Mouse (Mus musculus): ENCODE measurements at regions not wholly inside any gene's neighbourhood (a gene's known extent, or its start where the extent isn't known, plus 50 kb on each side); places are given as distances from the start of the nearest gene placed in this dataset.

DNA sequence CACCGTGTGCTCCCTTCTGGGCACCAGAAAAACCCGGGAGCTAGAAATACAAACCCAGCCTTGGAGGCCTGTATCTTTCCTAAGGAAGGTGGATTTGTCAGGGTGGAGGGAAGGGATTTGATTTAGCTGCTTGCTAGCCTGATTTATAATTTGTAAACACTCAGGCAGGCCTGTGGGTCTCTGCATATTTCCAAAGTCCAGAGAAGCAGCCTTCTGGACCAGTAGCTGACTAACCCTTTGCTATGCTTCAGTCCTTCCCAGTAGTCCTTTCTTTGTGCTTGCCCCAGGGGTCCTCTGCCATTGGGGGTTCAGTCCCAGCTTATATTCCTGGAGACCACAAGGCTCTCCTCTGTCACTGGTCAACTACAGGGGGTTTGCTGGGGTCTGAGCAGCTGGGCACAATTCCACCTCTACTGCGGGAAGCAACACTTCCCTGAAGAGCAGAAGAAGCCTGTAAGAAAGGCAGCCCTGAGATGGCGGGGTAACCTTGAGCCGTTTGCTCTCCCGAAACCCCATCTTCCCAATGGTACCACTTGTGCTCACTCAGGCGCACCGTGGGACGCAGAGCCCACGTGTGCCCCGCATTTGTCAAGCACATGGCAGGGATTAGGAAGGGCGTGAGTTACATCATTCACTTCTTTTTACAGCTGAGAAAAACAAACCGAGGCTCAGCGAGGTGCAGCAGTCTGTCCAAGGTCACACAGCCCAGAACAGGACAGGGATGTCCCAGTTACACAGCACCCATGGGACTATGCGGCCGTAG, 85.7 kb downstream of the 1700001O22Rik start:
- no peak for DNase-seq

DNA sequence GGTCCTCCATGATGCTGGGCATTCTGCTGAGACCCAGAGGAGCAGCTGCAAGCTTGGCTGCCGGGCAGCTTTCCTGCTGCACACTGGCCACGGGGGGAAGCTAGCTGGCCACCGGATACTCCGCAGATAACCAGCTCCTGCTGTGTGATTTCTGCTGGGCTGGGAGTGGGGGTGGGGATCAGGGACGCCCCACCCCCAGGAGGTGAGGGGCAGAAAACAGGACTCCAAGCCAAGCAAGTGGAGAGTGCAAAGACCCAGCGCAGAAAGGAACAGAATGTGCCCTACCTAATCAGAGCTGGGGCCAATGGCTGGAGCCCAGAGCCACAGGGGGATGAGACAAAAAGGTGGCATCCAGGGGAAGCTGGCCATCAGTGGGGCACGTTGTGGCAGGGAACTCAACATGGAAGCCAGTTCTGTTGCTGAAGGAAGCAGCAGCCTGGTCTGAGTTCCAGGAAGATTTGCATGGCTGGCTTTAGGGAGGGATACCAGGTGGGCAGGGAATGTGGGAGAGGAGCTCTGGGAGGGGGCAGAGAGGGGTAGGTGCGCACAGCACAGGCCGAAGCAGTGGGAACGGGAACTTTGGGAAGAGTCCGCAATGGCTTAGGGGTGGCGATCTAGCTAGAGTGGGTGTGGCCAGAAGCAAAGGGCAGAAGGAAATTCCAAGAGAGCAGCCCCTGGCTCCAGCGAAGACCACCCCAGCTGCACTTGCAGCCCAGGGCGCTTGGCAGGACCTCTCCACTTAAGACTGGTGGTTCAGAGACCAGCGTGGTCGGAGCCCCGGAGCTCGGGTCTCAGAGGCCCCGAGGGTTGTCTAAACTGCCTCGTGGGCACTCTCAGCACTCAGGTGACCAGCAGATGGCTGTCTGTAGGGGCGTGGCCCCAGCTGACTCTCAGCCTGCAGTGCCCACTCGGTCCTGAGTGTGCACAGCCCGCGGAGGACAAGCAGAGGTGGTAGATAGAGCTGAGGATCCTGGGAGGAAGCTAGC, 86.6 kb downstream of the 1700001O22Rik start:
- no peak for DNase-seq

DNA sequence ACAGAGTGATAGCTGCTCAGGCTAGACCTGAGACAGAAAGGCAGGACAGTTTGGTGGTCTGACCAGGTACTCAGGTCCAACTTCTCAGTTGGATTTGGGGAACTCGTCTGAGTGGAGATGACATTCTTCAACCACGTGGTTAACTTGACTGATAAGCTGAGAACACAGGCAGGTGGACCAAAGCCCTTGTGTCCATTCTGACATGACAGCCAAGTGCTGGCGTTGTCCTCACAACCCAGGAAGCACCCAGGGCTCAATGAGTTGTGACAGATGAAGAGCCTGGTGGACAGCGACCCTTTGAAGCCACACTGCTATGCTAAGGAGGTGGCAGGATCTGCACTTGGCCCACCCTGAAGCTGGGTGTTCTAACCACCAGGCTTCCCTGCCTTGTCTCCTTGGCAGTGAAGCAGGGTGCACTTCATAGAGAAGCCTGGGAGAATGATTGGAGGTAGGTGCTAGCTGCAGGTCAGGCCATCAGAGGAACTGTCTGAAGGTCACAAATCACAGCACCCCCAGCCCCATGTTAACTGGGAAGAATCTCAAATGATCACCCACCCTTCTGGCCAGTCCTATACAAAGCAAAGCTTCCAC, 87.6 kb downstream of the 1700001O22Rik start:
- DNase-seq = no peak

DNA sequence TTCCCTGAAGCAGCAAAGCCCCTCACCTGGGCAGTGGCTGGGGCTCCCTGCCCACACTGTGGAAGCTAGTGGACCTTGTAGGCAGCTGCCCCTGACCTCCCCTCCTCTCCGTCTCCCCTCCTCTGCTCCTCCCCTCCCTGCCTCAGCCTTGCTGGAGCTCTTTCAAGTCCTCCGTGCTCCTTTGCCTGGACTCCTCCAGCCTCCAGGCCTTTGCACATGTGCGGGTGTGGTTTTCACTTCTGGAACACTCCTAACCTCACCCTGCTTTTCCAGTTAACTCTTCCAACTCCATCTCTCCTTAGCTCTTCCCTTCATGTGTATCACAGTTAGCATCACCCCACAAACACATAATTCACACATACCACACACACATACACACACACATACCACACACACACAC, 89.9 kb downstream of the 1700001O22Rik start:
- DNase-seq = no peak

DNA sequence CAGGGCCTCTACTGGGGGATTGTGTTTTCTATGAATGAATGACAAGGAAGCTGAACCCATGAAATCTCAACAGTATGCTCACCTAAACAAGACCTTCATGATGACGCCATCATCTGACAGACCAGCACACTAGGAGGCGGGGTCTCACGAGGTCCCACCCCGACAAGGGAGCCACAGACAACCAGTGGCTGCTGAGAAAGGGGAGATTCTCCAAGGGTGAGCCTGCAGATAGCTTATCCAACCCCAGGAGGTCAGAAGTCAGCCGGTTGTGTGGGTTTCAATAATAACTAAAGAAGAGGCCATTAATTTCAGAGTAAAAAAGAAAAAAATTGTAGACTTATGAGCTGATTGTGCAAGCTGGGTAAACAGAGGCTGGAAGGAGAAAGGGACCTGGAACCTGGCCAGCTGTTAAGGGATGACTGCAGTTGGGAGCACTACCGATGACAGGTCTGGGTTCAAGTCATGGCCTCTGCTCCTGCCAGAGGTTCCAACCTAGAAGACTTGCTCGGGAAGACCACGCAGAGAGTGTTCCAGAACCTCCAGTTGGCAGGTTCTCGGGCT, 90.5 kb downstream of the 1700001O22Rik start:
- DNase-seq = no peak

DNA sequence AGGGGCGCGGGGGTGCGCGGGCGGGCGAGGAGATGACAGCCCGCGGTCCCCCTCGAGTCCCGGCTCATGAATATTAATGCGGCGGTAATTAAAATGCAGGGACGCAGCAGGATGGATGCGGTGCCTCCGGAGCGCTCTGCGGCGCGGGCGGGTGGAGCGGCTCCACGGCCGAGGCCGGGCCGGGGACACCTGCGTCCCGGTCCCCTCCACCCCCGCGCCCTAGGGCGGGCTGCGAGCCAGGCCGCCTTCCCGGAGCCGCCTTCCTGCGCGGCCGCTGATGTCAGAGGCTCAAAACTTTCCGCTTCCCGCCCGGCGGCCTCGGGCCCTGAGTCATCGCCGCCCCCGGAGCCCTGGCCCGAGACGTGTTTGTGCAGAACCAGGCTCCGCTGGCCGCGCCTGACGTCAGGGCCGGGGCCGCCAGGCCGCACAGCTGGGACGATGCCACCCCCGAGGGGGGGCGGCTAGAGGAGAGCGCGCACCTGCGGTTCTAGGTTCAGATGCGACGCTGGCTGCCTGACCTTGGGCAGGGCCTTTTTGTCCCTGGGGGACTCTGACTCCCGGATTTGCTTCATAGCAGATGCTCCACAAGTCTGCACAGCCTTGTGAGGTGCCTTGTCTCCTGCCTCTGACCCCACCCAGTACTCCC, 91.5 kb downstream of the 1700001O22Rik start:
- DNase-seq = peak; percentile 74

DNA sequence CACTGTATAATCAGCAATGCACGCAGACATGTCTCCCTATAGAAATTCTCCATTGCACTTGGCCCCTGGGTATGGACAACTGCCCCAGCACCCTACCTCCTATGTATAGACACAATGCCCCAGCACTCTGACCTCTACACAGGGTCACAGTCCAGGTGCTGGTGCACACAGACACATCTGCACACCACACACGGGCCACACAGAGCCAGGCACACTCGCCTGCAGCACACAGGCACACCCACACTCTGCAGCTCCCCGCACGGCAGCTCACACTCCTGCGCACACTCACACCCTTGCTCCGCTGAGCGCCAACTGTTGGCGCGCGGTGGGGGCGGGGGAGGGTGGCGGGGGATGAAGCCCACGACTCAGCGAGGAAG, 92.0 kb downstream of the 1700001O22Rik start:
- DNase-seq = no peak

DNA sequence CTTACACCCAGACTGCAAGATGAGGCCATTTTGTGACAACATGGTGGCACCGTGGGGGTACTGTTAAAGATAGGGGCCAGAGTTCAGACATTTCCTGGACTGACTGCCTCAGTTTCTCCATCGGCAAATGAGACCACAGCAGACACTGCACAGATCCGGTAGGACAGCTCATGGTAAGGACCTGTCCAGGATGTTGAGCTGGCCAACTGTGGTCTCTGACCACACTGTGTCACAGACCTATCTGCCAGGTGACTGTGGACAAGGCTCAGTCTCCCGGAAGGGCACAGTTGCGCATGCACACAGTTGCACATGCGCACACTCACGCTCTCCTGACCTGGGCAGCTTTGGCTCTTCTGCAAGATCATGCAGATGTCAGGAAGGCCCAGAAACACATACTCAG, 92.6 kb downstream of the 1700001O22Rik start:
- DNase-seq = no peak

DNA sequence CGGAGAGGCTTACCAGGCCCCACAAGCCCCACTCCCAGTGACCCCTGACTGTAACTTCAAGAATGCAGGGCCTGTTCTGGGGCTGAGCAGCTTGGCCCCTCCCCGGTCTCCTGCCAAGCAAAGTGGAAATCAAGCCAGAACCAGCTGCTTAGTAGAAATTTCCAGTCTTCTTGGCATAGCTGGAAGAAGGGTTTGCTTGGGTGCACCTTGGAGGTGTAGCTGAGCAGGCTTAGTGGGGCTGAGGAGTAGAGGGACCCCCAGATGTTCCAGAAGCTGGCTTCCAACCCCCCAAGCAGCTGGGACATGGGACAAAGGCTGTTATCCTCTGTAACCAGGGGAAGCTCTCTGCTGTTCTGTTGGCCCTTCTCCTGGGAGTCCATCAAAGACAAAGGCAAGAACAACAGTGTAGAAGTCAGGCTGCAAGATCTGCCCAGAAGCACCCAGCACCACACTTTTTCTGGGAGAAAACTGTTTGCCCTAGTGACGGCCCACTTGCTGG, 94.0 kb downstream of the 1700001O22Rik start:
- no peak for DNase-seq

DNA sequence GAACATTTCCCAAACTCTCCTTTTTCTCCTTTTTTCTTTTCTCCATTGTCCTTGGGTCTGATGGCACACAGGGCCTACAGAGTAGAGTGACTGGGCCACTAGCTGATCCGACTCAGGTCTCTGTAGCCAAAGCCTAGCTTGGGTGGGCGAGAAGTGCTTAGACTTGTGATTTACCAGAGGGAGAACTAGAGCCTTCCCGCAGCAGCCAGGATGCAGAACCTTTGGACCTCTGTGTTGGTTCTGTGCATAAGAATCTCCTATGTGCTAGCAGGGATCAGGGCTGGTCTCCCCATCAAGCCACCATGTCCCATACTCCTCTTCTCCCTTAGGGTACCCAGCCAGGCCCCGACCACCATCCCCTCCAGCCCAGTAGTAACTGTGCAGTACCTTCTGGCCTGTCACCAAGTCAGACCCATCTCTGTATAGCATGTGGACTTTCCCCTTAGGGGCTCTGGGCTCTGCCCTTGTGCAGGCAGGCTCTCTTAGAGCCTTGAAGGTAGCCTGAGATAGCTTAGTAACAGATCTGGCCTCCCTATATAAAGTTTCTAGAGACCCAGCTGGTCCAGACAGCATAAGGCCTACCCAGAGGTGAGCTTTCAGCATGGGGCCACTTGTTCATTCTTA, 94.6 kb downstream of the 1700001O22Rik start:
- DNase-seq = no peak

DNA sequence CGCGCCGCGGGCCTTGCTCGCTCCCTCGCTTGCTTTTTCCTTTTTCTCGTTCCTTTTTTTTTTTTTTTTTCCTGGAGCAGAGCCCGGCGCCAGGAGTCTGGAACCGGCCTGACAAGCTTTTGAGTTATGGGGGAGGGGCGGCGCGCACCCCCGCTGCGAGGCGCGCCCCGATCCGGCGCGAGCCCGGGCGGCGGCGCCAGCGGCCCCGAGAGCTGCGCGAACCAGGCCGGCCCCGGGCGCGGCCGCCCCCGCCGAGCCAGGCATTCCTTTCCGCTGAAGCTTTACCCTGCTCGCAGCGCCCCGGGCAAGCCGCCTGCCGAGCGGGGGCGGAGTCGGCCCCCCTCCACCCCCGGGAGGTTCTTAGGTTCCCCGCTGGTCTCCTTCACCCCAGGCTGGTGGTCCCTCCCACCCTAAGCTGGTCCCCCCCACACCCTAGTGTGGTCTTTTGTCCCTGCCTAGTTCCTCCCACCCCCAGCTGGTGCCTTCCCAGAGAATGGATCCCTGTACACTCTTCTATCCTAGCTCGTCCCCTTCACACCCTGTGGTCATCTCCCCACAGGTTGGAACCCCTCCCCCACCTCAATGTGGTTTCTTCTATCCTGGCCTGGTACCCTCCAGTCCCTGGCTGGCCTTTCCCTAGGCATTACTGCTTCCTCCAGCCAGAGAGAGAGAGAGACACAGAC, 95.3 kb downstream of the 1700001O22Rik start:
- peak; percentile 84 for DNase-seq

DNA sequence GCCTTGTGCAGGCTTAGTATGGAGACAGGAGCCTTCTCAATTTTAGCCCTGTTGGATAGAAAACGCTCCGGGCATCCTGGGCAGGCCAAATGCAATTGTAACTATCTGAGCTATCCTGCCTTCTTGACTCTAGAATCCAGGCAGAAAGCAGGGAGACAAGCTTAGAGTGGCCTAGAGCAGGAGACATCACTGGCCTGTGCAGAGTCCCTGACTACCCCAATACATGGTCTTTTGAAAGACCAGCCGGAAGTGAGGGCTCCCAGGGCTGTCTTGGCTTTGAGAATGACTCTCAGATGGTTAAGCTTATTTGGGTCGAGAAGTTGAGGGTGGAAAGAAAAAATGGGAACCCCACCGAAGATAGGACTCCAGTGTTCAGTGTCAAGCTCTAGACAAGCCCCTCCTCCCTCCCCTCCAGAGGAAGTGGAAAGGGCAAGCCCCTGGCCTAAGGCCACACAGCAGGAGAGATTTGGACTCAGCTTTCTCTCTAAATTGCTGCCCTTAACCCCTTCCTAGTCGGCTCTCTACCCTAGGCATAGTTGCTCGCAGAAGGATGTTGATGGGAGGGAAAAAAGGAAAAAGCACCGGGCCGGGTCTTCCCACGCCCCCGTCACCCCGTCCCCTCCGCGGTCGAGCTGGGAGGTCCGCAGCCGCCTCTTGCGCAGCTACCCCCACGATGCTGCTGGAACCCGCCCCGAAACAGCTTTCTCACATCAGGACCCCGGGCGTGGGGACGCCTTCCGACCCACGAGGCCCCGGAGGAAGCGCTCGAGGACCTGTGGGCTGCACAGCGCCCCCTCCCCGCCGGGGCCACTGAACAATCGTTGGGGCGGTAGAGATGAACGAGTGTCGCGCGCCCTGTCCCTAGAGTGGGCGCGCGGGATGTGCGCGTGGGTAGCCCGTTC, 96.1 kb downstream of the 1700001O22Rik start:
- no peak for DNase-seq

DNA sequence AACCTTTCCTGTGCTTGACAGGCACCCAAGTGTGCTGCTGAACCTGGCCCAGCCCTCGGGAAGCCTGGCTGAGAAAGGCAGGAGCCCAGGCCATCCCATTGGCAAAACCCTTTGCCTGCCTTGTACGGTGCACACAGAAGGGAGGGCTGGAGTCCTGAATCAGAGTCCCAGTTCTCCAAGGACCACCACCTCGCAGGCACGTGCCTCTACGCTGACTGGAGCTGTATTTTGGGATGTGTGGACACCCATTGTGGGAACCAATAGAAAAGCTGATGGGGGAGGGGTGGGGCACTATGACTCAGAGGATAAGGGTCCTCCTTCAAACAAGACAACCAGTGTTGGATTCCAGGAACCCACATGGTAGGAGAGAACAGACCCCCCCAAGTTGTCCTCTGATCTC, 97.4 kb downstream of the 1700001O22Rik start:
- no peak for DNase-seq

DNA sequence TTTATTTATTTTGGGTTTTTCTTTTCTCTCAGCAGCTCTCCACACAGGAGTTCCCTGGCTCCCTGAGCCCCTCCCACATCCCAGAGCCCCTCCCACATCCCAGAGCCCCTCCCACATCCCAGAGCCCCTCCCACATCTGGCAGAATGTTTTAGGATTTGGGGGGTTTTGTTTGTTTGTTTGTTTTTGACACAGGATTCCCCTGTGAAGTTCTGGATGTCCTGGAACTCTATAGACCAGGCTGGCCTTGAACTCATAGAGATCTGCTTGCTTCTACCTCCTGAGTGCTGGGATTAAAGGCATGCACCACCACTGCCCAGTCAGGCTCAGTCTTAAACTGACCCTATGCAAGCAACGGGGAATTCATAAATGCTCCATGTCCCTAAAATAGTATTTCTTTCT, 100.2 kb downstream of the 1700001O22Rik start:
- no peak for DNase-seq

DNA sequence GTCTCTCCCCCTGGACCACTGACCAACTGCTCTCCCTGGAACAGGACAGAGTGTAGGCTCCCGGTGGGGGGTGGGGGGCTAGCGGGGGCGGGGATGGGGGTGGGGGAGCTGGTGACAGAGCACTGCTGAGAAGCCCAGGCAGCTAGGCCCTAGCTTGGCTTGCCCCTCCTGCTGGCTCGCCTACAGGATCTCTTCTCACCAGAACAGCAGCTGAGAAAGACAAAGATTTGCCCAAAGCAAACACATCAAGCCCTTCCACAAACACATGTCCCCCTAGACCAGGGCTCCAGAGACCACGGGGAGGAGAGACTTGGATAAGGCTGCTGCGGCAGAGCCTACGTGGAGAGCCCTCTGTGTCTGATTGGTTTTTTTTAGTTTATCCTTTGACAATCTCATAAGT, 100.8 kb downstream of the 1700001O22Rik start:
- DNase-seq = no peak

DNA sequence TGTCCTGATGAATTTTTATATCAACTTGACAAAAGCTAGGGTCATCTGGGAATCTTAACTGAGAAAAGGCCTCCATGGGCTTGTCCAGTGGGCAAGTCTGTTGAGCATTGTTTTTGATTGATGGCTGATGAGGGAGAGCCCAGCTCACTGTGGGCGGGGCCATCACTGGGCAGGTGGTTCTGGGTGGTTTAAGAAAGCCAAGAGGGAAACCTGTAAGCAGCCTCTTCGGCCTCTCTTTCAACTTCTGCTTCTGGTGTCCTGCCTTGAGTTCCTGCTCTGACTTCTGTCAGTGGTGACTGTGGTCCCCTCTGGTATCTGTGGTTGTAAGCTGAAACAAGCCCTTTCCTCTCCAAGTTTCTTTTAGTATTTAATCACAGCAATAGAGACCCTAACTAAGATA, 102.6 kb downstream of the 1700001O22Rik start:
- no peak for DNase-seq

DNA sequence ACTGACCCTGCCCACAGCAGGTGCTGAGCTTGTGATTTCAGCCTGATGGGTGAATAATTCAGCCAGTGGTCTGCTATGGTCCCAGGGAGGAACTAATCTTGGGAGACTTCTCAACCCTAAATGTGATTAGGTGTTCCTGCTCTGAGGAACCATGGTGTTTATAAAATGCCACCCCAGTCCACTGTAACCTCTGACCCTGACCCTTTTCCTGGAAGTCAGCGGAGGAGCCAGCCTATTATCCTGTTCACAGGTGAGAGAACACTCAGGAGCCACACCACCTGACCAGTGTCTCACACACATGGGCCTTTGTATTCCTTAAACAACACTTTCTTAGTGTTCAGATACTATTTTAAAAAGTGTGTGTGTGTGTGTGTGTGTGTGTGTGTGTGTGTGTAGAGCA, 103.0 kb downstream of the 1700001O22Rik start:
- no peak for DNase-seq

DNA sequence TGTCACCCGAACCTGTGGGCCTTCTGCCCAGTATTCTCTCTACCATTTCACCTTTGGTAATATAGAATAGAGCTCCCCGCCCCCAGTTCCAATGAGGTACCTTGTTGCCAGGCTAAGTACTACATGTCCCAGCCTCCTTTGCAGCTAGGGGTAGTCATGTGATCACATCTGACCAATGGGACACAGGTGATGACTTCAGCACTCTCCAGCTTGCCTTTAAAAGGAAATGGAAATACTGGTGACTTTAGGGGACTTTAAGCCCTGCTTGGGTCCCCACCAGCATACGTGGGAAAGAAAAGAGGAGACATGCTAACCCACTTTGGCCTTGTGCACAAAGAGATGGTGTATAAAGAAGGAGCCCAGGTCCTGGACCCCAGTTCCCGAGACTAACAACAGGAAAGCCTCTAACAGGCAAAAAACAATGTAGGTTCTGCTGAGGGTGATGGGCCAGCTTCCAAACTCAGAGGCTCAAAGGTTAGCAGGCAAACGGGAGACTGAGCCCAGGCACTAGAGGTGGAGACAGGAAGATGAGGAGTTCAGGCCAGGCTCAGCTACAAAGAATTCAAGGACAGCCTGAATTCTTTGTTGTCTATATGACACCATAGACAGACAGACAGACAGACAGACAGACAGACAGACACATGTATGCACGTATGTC, 103.5 kb downstream of the 1700001O22Rik start:
- peak; percentile 73 for DNase-seq

DNA sequence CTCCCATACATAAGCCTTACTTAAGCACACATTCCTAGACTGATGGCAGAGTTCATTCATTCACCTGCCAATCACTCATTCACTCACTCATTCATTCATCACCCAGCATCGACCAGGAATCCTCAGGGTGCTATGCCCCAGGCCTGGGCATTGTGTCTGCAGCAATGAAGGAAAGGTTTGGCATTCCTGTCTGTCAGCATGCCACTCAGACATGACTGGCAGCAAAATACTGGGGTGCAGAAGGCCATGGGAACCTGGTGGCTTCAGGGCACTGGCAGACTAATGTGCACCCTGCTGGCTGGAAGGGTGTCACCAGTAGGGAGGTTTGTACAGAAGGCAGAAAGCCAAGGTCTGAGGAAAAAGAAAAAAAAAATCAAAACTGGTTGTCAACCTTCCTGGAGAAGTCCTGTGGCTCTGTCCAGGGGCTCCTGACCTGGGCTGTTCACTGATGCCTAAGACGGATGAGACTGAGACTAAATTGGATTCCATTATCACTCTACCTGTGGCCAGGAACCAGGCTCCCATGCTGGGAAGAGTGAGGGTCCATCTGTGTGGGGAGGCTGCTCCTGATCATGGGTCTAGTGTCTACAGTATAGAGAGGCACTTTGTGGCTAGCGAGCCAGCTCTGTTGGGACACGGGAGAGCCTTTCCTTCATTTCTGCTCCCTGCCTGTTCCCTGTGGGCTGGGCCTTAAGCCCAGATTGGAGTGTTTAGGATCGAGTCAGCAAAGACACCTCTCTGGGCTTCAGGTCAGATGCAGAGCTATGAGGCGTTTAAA, 104.1 kb downstream of the Cstad start:
- DNase-seq = no peak

Measured in right cerebral cortex, postnatal 14 days (tissue).